Mouse (Mus musculus): ENCODE data around the gene H2-M10.2. TPM values are rescaled to one million over a fixed set of nuclear protein-coding genes. Genes with fewer than 3 reads are reported as not detected.
"Not testable (repeated sequence)": the region's sequence is repeated elsewhere in the genome, so short reads cannot be mapped to it uniquely, and the experiment has no call there.

H2-M10.2 gene
- polyA plus RNA-seq, 1 experiment from 2014 or later = not detected

GRCm38 (mm10) chr17:36245741-36246140 is 40.5 kb downstream of the H2-M10.2 start:
- H3K9ac ChIP-seq (ENCODE audit: low read length) = no peak overlapping the region
- no peak overlapping the region for H3K27ac ChIP-seq (replicated peaks in 1 of 2; ENCODE audit: control insufficient read depth in 1 of 2, insufficient read depth in 1 of 2, low read depth in 2 of 2, low read length in 2 of 2)
- H3K4me2 ChIP-seq (ENCODE audit: low read length) = no peak overlapping the region
- no peaks in the 10 kb centered on the region for H3K9me3 ChIP-seq (ENCODE audit: control insufficient read depth, low read length)
- H3K36me3 ChIP-seq (ENCODE audit: control insufficient read depth, insufficient read depth, low read length) = no peaks in the 10 kb centered on the region
- peaks cover 21% of the 10 kb centered on the region for H3K27me3 ChIP-seq (ENCODE audit: control insufficient read depth, insufficient read depth, low read length)
- H3K4me1 ChIP-seq (ENCODE audit: control insufficient read depth in 2 of 2, insufficient read depth in 2 of 2, low read length in 2 of 2) = no peaks in the 10 kb centered on the region
- no peak overlapping the region for H3K4me3 ChIP-seq (ENCODE audit: control insufficient read depth in 1 of 2, insufficient read depth in 1 of 2, low read depth in 1 of 2, low read length in 2 of 2)
- 86% methylated on average over 2 of the region's 2 CpGs for WGBS
- no peak for ATAC-seq (ENCODE audit: insufficient number of reproducible peaks, insufficient read depth, low FRiP score, low read depth)

GRCm38 (mm10) chr17:36244031-36244430 is 42.3 kb downstream of the H2-M10.2 start:
- Histone ChIP-seq H3K27ac (replicated peaks in 1 of 2; ENCODE audit: control insufficient read depth in 1 of 2, insufficient read depth in 1 of 2, low read depth in 2 of 2, low read length in 2 of 2) (no peak overlapping the region), H3K27me3 (ENCODE audit: control insufficient read depth, insufficient read depth, low read length) (peaks cover 10% of the 10 kb centered on the region), H3K4me2 (ENCODE audit: low read length) (no peak overlapping the region), H3K4me1 (ENCODE audit: control insufficient read depth in 2 of 2, insufficient read depth in 2 of 2, low read length in 2 of 2) (no peaks in the 10 kb centered on the region), H3K36me3 (ENCODE audit: control insufficient read depth, insufficient read depth, low read length) (no peaks in the 10 kb centered on the region), H3K4me3 (ENCODE audit: control insufficient read depth in 1 of 2, insufficient read depth in 1 of 2, low read depth in 1 of 2, low read length in 2 of 2) (no peak overlapping the region), H3K9ac (ENCODE audit: low read length) (no peak overlapping the region), H3K9me3 (ENCODE audit: control insufficient read depth, low read length) (no peaks in the 10 kb centered on the region)
- ATAC-seq (ENCODE audit: insufficient number of reproducible peaks, insufficient read depth, low FRiP score, low read depth) = no peak
- WGBS = 18% methylated on average over 5 of the region's 5 CpGs

- no peak for ATAC-seq (ENCODE audit: insufficient number of reproducible peaks, insufficient read depth, low FRiP score, low read depth)
- WGBS = 10% methylated on average over 5 of the region's 5 CpGs
- Histone ChIP-seq H3K4me1 (ENCODE audit: control insufficient read depth in 2 of 2, insufficient read depth in 2 of 2, low read length in 2 of 2) (peaks cover 5 to 7% of the 10 kb centered on the region in 2 experiments; a peak in 2 of 4 replicates), H3K9ac (ENCODE audit: low read length) (no peak overlapping the region), H3K4me3 (ENCODE audit: control insufficient read depth in 1 of 2, insufficient read depth in 1 of 2, low read depth in 1 of 2, low read length in 2 of 2) (no peak overlapping the region), H3K36me3 (ENCODE audit: control insufficient read depth, insufficient read depth, low read length) (no peaks in the 10 kb centered on the region), H3K27ac (replicated peaks in 1 of 2; ENCODE audit: control insufficient read depth in 1 of 2, insufficient read depth in 1 of 2, low read depth in 2 of 2, low read length in 2 of 2) (no peak overlapping the region), H3K4me2 (ENCODE audit: low read length) (no peak overlapping the region), H3K9me3 (ENCODE audit: control insufficient read depth, low read length) (no peaks in the 10 kb centered on the region), H3K27me3 (ENCODE audit: control insufficient read depth, insufficient read depth, low read length) (peaks cover 25% of the 10 kb centered on the region)
These were observed 45.6 kb downstream of the H2-M10.2 start for GRCm38 (mm10) chr17:36240637-36241213.

GRCm38 (mm10) chr17:36237321-36237921 is 48.9 kb downstream of the H2-M10.2 start:
- H3K4me1 ChIP-seq (ENCODE audit: control insufficient read depth in 2 of 2, insufficient read depth in 2 of 2, low read length in 2 of 2) = peaks cover 5 to 7% of the 10 kb centered on the region in 2 experiments; a peak in 2 of 4 replicates
- H3K4me2 ChIP-seq (ENCODE audit: low read length) = peak overlapping the region; percentile 77
- no peaks in the 10 kb centered on the region for H3K9me3 ChIP-seq (ENCODE audit: control insufficient read depth, low read length)
- H3K9ac ChIP-seq (ENCODE audit: low read length) = peak overlapping the region; percentile 64
- peak; percentile 43; the same call in 1 of the 2 replicates for ATAC-seq (ENCODE audit: insufficient number of reproducible peaks, insufficient read depth, low FRiP score, low read depth)
- no peaks in the 10 kb centered on the region for H3K36me3 ChIP-seq (ENCODE audit: control insufficient read depth, insufficient read depth, low read length)
- 2% methylated on average over 27 of the region's 27 CpGs for WGBS
- H3K27ac ChIP-seq (replicated peaks in 1 of 2; ENCODE audit: control insufficient read depth in 1 of 2, insufficient read depth in 1 of 2, low read depth in 2 of 2, low read length in 2 of 2) = no peak overlapping the region
- H3K27me3 ChIP-seq (ENCODE audit: control insufficient read depth, insufficient read depth, low read length) = peaks cover 41% of the 10 kb centered on the region
- H3K4me3 ChIP-seq (ENCODE audit: control insufficient read depth in 1 of 2, insufficient read depth in 1 of 2, low read depth in 1 of 2, low read length in 2 of 2) = peak overlapping the region; percentile 41 to 43

- not testable (repeated sequence) for H3K9me3 ChIP-seq (ENCODE audit: control insufficient read depth, low read length); H3K4me1 ChIP-seq (ENCODE audit: control insufficient read depth in 2 of 2, insufficient read depth in 2 of 2, low read length in 2 of 2); H3K4me2 ChIP-seq (ENCODE audit: low read length); H3K36me3 ChIP-seq (ENCODE audit: control insufficient read depth, insufficient read depth, low read length); ATAC-seq (ENCODE audit: insufficient number of reproducible peaks, insufficient read depth, low FRiP score, low read depth); H3K27ac ChIP-seq (replicated peaks in 1 of 2; ENCODE audit: control insufficient read depth in 1 of 2, insufficient read depth in 1 of 2, low read depth in 2 of 2, low read length in 2 of 2); H3K4me3 ChIP-seq (ENCODE audit: control insufficient read depth in 1 of 2, insufficient read depth in 1 of 2, low read depth in 1 of 2, low read length in 2 of 2); H3K9ac ChIP-seq (ENCODE audit: low read length)
- peaks cover 46% of the 10 kb centered on the region for H3K27me3 ChIP-seq (ENCODE audit: control insufficient read depth, insufficient read depth, low read length)
- WGBS = 12% methylated on average over 8 of the region's 9 CpGs
These were observed 51.0 kb downstream of the H2-M10.2 start for GRCm38 (mm10) chr17:36235300-36235699.

Other genes with a start within 250 kb of the H2-M10.2 start
- 7.4 and 8.7 TPM in 2 replicates for gene H2-T22, start 243.7 kb downstream of the H2-M10.2 start, polyA plus RNA-seq (2014; fragmentation: Nextera tagmentation; extraction: Ambion mirVana)
- gene Gm6034, start 243.5 kb downstream of the H2-M10.2 start, polyA plus RNA-seq (2014; fragmentation: Nextera tagmentation; extraction: Ambion mirVana) = not detected in 2 replicates
- gene Gm11127, start 228.1 kb downstream of the H2-M10.2 start, polyA plus RNA-seq (2014; fragmentation: Nextera tagmentation; extraction: Ambion mirVana) = not detected in 2 replicates
- gene Gm19684, start 164.8 kb downstream of the H2-M10.2 start, polyA plus RNA-seq (2014; fragmentation: Nextera tagmentation; extraction: Ambion mirVana) = not detected in 2 replicates
- gene Gm7030, start 157.1 kb downstream of the H2-M10.2 start, polyA plus RNA-seq (2014; fragmentation: Nextera tagmentation; extraction: Ambion mirVana) = not detected in 2 replicates
- not detected in 2 replicates for gene Gm8909, start 118.0 kb downstream of the H2-M10.2 start, polyA plus RNA-seq (2014; fragmentation: Nextera tagmentation; extraction: Ambion mirVana)
- gene H2-T3, start 96.2 kb downstream of the H2-M10.2 start, polyA plus RNA-seq (2014; fragmentation: Nextera tagmentation; extraction: Ambion mirVana) = not detected in 2 replicates
- 108 and 111 TPM in 2 replicates for gene Rpp21, start 28.4 kb downstream of the H2-M10.2 start, polyA plus RNA-seq (2014; fragmentation: Nextera tagmentation; extraction: Ambion mirVana)
- gene Trim39, start 14.2 kb downstream of the H2-M10.2 start, polyA plus RNA-seq (2014; fragmentation: Nextera tagmentation; extraction: Ambion mirVana) = 8.7 and 9.5 TPM in 2 replicates
- not detected in 2 replicates for gene H2-M10.1, start 39.7 kb upstream of the H2-M10.2 start, polyA plus RNA-seq (2014; fragmentation: Nextera tagmentation; extraction: Ambion mirVana)
- not detected in 2 replicates for gene H2-M10.3, start 81.9 kb upstream of the H2-M10.2 start, polyA plus RNA-seq (2014; fragmentation: Nextera tagmentation; extraction: Ambion mirVana)
- not detected in 2 replicates for gene H2-M10.4, start 175.8 kb upstream of the H2-M10.2 start, polyA plus RNA-seq (2014; fragmentation: Nextera tagmentation; extraction: Ambion mirVana)

Data from heart, embryonic 14.5 days (tissue).